Mouse (Mus musculus): ENCODE data around the gene Ralgapb.
"Not testable (repeated sequence)": the region's sequence is repeated elsewhere in the genome, so short reads cannot be mapped to it uniquely, and the experiment has no call there.

Gene Ralgapb

GRCm38 (mm10) chr2:158409595-158410021 lies at the start of gene Ralgapb:
Gene Ralgapb (plus strand): TSS chr2:158409848.
- DNase-seq, result peak; percentile 100

DNA sequence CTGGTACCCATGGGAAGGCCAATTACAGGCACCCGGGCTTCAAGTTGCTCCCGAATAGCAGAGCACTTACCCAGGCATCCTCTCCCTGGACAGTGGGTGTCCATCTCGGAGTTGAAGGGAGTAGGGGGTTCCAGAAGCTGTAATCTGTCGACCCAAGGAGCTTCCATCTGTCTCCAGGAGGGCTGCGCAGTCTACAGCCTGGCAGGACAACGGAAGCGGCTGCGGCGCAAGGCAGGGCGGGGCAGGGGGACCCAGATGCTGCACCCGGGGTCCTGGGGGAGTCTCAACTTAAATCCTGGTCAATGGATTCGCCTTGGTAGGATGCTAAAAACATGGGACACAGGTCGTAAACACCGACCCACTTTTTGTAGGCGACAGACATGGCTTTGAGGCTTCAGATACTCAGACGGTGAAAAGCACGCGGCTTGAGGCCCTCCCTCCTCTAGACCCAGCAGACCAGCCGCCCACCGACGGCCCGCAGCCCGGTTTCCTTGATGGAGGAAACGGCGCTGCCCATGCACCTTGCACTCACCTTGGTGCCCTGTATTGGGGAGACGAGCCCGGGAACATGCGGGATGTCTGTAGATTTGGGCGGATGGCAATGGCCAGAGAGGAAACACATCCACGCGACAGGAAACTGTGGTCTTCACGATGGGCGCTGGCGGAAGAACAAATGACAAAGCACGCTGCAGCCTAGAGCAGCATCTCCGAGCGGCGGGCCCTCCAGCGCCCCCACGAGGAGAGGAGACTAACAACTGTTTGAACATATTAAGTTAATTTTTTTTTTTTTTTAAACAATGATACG lies 48.6 kb upstream of the Ralgapb start:
- peak; percentile 98 for DNase-seq

GRCm38 (mm10) chr2:158361678-158362320 lies 47.8 kb upstream of the Ralgapb start:
- DNase-seq, result no peak

DNA sequence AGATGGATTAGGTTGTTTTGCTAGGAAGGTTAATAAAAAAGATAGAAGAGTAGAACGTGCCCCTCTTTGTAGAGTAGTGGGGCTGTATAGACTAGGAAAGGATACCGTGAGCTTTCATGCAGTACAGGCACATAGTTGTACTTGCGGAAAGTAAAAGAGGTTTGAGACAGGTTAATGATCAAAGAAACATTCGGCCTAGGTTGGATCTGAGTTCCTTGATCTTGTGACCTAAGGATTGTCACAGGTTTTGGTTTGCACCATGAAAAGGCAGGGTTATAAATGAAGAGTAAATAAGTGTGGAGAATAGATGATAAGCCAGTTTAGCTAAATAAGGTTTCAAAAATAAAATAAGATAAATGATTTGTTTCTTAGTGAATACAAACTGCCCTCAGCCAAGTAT lies 45.5 kb upstream of the Ralgapb start:
- DNase-seq, result no peak

GRCm38 (mm10) chr2:158365099-158365850 lies 44.4 kb upstream of the Ralgapb start:
- DNase-seq, result peak; percentile 73

- DNase-seq, result no peak
Measured at GRCm38 (mm10) chr2:158367654-158368053, 42.0 kb upstream of the Ralgapb start.

GRCm38 (mm10) chr2:158368313-158368712 lies 41.3 kb upstream of the Ralgapb start:
- DNase-seq, result no peak

- DNase-seq, result no peak
Measured at GRCm38 (mm10) chr2:158369474-158370172, 40.0 kb upstream of the Ralgapb start.

DNA sequence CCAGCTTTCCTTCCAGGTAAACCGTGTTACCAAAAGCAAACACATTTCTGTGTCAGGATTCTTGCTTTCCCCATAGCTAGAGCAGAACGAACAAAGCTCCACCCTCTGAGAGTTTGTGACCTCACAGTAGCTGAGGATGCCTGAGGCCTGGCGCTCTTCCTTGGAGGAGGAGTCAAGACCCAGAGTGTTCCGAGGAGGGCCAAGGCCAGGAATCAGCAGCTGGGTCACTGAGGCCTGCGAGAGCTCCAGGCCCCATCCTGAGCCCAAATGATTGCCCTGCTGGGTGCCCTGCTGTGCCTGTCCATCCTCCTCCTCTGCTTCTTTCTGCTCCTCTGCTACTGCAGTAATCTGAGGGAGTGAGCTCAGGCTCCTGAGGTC lies 39.5 kb upstream of the Ralgapb start:
- no peak for DNase-seq

- DNase-seq, result no peak
Measured at GRCm38 (mm10) chr2:158373061-158373460, 36.6 kb upstream of the Ralgapb start.

- no peak for DNase-seq
Measured at GRCm38 (mm10) chr2:158373516-158373915, 36.1 kb upstream of the Ralgapb start.

DNA sequence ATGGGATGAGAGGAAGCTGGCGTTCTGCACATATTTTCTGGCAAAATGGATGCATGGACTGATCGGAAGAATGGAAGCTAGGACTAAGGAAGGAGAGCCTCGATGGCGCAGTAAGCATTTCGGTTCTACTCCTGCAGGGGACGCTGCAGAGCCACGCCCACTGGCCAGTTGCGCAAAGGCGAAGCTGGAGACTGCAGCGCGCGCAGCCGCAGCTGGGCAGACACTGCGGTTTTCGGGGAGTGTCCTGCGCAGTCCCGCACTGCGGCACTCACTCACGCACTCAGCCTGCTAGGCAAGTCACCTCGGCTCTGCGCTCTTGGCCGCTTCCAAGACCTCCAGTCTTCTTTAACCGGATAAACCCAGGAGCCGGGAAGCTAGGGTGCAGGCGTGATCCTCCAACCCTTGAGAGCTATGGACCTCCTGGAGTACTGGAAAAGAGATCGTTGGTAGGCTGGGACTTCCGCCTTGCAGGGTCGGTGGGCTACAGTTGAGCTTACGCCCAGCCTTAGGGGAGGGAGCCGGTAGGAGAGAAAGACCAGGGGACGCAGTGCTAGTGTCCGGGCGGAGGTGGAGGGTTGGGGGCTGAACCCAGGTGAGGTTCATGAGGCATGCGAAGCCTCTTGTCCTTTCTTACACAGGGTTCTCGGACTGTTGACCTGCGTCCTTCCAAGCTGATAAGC lies 34.1 kb upstream of the Ralgapb start, which contains the start of gene Snhg11:
TSS of gene Snhg11 (plus strand) at position 196 of the 680 bp plus-strand sequence.
- no peak for DNase-seq

- DNase-seq, result peak; percentile 74
Measured at GRCm38 (mm10) chr2:158376123-158376687, 33.4 kb upstream of the Ralgapb start.

DNA sequence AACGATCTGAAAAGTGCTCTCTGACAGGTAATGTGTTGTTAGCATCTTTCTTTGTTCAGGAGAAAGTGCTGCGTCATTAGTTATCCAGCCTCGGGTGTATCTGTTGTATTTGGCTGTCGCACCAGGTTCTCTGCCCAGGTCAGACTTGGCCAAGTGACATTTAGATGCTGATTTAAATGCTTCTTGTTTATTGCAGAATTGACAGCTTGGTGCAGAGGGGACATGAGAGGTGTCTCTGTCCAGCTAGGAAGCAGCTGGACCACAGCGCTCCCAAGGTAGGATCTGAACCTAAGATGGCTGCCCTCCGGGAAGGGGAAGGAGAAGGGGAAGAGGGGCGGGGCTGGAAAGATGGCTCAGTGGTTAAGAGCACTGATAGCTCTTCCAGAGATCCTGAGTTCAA lies 32.9 kb upstream of the Ralgapb start:
- DNase-seq, result no peak

- DNase-seq, result peak; percentile 52
Measured at GRCm38 (mm10) chr2:158377811-158378210, 31.8 kb upstream of the Ralgapb start.

DNA sequence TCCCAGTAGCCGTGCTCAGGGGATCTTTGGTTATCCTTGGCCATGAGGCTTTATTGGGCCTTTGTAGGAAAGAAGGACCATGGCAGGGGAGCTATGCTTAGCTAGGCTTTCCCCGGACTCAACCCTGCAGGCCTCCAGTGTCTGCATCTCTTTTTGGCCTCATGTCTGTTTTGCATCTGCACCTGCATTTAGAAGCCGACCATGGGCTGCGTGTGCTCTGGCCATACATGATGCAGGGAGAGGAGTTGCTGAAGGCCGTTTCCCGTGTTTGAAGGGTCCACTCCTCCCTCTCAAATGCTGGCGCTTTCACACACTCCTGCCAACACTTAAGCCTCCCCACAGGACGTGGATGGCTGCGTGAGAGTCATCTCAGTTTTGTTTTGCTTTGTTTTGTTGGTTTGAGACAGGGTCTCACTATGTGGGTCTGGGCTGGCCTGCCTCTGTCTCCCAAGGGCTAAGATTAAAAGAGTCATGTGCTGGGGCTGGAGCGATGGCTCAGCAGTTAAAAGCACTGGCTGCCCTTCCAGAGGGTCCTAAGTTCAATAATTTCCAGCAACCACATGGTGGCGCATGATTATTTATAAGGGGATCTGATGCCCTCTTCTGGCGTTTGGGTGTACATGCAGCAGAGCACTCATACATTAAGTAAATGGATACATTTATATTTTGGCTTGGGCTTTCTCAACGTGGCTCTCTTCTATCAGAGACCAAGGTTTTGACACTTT lies 30.1 kb upstream of the Ralgapb start:
- DNase-seq, result peak; percentile 91

DNA sequence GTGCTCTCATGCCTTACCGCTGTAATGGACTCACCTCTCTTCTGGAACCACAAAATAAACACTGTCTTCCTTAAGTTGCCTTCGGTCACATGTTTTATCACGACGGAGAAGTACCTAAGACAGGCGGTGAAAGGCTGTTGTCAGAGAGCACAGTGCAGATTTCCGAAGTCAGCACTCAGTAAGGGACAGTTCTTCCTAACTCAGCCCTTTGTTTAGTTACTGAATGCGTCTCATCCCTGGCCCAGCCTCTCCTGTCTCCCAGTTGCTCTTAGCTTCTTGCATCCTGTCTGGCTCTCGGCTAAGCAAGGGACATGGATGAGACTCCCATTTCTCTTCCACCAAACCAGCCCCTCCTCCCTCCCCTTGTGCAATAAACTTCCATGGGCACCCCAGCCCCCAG lies 23.6 kb upstream of the Ralgapb start:
- no peak for DNase-seq

GRCm38 (mm10) chr2:158389421-158389820 lies 20.2 kb upstream of the Ralgapb start:
- DNase-seq, result no peak

DNA sequence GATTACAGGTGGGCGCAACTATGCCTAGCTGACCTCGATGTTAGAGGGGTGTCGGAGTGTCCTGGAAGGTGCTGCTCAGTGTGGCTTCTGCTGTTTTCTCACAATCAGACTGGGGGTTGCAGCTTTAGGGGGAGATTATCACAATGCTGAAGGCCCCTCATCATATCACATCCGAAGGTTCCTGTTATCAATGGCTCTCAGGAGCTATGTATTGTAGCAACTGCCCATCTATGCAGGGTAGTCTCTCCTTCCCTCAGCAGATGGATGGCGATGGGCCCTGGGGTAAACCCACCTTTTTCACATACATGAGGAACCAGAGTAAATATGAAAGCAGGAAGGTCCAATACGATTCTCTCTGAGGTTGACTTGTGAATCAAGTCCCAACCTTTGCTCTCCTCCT lies 13.3 kb upstream of the Ralgapb start:
- DNase-seq, result peak; percentile 21

DNA sequence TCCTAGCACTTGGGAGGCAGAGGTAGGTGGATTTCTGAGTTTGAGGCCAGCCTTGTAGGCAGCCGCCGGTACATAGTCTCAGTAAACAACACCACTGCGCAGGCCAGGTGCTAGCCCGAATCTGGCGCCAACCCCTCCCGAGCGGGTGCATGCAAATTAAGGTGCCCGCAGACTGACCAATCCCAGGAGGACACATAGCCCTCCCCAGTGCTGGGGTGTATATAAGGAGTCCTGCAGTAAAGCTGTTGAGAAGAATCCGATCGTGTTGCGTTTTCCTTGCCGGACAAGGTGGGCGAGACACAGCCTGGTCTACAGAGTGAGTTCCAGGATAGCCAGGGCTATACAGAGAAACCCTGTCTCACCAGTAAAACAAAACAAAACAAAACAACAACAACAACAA lies 12.5 kb upstream of the Ralgapb start:
- DNase-seq, result not testable (repeated sequence)

- no peak for DNase-seq
Measured at GRCm38 (mm10) chr2:158402915-158403314, 6.7 kb upstream of the Ralgapb start.
